Mouse (Mus musculus) bone marrow, adult 2 months (tissue): ENCODE data around the gene Slc35d3.

Experiments used
- CTCF ChIP-seq: fragments of 200-500 bp; IDR thresholded peaks from 2 replicates; pipeline ENCODE4 v1.5.1; 2011; ENCODE audit warnings: low read length, control low read depth; ENCODE audit not compliant: control insufficient read depth, insufficient read depth
- POLR2A ChIP-seq: fragments of 200-500 bp; IDR thresholded peaks from 2 replicates; pipeline ENCODE4 v1.6.1; 2011; ENCODE audit warnings: low read depth, mild to moderate bottlenecking, control low read depth, low read length, borderline replicate concordance; ENCODE audit not compliant: control insufficient read depth

DNA sequence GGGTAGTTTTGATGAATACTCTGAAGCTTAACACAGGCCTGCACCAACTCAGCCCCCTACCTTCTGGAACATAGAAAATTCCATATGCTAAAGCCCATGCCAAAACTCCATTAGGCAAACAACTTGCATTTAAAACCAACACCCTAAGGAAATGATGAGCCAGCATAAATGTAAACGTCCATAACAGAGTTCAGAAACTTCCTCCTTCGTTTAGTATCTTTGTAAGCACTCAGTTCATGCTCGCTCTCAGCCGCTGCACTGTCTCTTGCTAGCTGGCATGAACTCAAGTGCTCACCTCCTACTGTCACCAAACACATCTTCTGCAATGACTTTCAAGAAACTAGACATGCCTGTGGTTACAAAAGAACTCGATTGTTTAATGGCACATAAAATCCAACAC lies 24.1 kb upstream of the Slc35d3 start:
- TF ChIP-seq CTCF (no peak), POLR2A (no peak)
